Mouse (Mus musculus) heart, adult 9 months (tissue): ENCODE results near the gene Gm3269.
A peak's percentile ranks its signal among the peaks of the same experiment; 100 is the strongest.
"Not testable (repeated sequence)": the region's sequence is repeated elsewhere in the genome, so short reads cannot be mapped to it uniquely, and the experiment has no call there.

ENCODE experiments used
- DNase-seq, 2 experiments: peaks; one replicate each; pipeline ENCODE4 v3.0.0; 2022; ENCODE audit warnings: low spot score in 2 of 2

Gm3269 gene

DNA sequence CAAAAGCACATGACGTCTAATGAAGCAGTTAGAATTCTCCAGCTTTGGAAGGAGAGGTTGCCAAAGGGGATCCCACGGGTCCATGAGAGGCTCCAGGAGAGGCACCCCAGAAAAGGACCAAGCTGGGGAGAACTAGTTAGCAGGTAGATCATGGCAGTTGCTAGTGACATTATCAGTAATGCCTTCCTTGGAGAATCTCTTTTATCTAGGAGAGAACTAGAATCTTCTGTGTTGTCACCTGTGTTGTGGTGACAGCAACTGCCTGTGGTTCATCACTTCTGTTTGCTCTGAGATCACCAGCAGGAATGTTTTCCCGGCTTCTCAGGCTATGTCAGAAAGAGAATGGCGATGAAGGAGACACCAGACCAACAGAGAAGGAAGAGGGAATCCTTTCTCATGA, at the start of gene Gm3269:
Gene Gm3269, plus strand, starts transcription at position 301 of the 400 bp plus-strand sequence.
- DNase-seq, result not testable (repeated sequence)

DNA sequence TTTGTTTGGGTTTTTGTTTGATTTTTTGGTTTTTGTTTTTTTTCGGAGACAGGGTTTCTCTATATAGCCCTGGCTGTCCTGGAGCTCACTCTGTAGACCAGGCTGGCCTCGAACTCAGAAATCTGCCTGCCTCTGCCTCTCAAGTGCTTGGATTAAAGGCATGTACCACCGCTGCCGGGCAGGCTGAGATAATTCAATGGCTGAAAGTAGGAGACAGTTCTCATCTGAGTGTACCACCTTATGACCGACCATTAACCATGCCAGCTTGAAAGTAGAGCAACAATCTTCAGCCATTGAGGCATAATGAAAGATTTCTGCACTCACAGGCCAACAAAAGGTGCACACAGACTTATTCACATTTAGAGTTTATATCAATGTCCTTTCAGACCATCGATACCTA, 31.5 kb upstream of the Gm3269 start:
- DNase-seq, result peak in 1 of 2 experiments; percentile 12

DNA sequence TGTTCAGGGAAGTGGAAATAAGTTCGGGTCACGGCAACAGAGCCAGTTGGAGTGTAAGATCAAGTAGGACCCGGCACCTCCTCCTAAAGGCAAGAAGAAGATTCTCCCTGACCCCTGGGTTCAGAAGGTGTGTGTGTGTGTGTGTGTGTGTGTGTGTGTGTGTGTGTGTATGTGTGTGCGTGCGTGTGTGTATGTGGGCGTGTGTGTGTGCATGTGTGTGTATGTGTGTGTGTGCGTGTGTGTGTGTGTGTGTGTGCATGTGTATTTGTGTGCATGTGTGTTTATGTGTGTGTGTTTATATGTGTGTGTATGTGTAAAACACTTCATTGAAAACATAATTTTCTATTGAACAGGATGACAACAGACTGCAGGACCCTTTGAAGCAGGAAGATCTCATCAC, 16.0 kb upstream of the Gm3269 start:
- DNase-seq, result not testable (repeated sequence)

DNA sequence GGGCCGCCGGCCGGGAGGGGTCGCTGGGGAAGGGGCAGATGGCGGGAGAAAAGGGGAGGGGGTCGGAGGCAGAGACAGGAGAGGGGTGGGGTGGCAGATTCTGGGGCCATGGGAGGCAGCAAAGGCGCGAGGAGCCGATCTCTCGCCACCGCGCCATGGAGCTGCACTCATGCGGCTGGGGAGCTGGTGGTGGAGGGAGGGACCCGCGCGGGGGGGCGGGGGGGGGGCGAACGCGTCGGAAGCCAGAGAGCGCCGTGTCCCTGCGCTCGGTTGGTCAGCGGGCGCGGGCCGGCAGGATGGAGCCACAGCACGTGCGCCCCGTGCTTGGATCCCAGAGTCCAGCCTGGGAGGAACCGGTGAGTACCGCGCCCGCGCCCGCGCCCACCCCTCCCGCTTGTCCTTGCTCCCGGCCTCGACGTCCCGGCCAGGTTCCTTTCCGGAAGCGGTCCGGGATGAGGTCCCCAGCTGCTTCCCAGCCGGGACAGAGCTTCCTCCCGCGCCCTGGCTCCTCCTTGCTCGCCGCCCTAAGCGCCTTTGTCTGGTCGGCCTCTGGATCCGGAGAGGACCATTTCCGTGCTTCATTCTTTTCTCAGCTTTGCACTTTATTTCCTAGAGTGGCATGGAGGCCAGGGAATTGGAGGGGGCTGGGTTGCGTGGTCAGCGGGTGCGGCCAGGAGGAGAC, 17.5 kb downstream of the Gm3269 start, which contains the start of gene Gm3264:
Gene Gm3264, plus strand, starts transcription at position 278 of the 682 bp plus-strand sequence.
- DNase-seq, result peak; percentile 31 to 58

DNA sequence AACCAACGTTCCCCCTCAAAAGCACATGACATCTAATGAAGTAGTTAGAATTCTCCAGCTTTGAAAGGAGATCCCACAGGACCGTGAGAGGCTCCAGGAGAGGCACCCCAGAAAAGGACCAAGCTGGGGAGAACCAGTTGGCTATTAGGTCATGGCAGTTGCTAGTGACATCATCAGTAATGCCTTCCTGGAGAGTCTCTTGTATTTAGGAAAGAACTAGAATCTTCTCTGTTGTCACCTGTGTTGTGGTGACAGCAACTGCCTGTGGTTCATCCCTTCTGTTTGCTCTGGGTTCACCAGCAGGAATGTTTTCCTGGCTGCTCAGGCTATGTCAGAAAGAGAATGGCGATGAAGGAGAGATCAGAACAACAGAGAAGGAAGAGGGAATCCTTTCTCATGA, 54.2 kb downstream of the Gm3269 start, which contains the start of gene Gm3278:
Gene Gm3278, plus strand, starts transcription at position 301 of the 400 bp plus-strand sequence.
- DNase-seq, result not testable (repeated sequence)
